Mouse (Mus musculus) myocyte (in vitro differentiated cells): ENCODE measurements around the gene Psen2.

Source experiments
- CEBPB ChIP-seq: IDR thresholded peaks from 2 replicates; pipeline ENCODE4 v1.6.1; 2011; ENCODE audit warnings: mild to moderate bottlenecking, moderate library complexity; ENCODE audit not compliant: poor library complexity, insufficient read depth, severe bottlenecking
- E2F4 ChIP-seq: IDR thresholded peaks from one replicate; pipeline ENCODE4 v1.6.1; 2011; ENCODE audit warnings: mild to moderate bottlenecking, control low read depth, moderate library complexity; ENCODE audit not compliant: insufficient read depth
- MAX ChIP-seq: IDR thresholded peaks from one replicate; pipeline ENCODE4 v1.6.1; 2011; ENCODE audit warnings: low read depth, mild to moderate bottlenecking, control low read depth
- MYOD1 ChIP-seq, 3 experiments: IDR thresholded peaks; one replicate each; pipeline ENCODE4 v1.6.1; 2011; ENCODE audit warnings: control low read depth in 2 of 3, low read depth in 2 of 3, mild to moderate bottlenecking in 2 of 3, moderate library complexity in 1 of 3; ENCODE audit not compliant: insufficient read length in 2 of 3, control insufficient read depth in 1 of 3
- MYOG ChIP-seq, 3 experiments: IDR thresholded peaks; one replicate each; pipeline ENCODE4 v1.6.1; 2011; ENCODE audit warnings: control low read depth in 2 of 3, low read depth in 2 of 3, mild to moderate bottlenecking in 2 of 3; ENCODE audit not compliant: insufficient read length in 2 of 3, control insufficient read depth in 1 of 3, insufficient read depth in 1 of 3
- POLR2A ChIP-seq: IDR thresholded peaks from one replicate; pipeline ENCODE4 v1.6.1; 2011; ENCODE audit warnings: low read depth, mild to moderate bottlenecking, control low read depth, moderate library complexity; ENCODE audit not compliant: insufficient read length
- POLR2AphosphoS2 ChIP-seq: IDR thresholded peaks from one replicate; pipeline ENCODE4 v1.6.1; 2011; ENCODE audit warnings: low read depth, control low read depth; ENCODE audit not compliant: insufficient read length
- REST ChIP-seq: IDR thresholded peaks from one replicate; pipeline ENCODE4 v1.6.1; 2011; ENCODE audit warnings: mild to moderate bottlenecking, control low read depth, moderate library complexity; ENCODE audit not compliant: insufficient read depth, insufficient read length
- SRF ChIP-seq: IDR thresholded peaks from one replicate; pipeline ENCODE4 v1.6.1; 2011; ENCODE audit warnings: low read depth; ENCODE audit not compliant: control insufficient read depth, insufficient read length
- TCF12 ChIP-seq: IDR thresholded peaks from one replicate; pipeline ENCODE4 v1.6.1; 2011; ENCODE audit warnings: mild to moderate bottlenecking, control low read depth; ENCODE audit not compliant: poor library complexity, insufficient read depth, severe bottlenecking
- TCF3 ChIP-seq: IDR thresholded peaks from one replicate; pipeline ENCODE4 v1.6.1; 2011; ENCODE audit warnings: low read depth, control low read depth; ENCODE audit not compliant: insufficient read length
- USF1 ChIP-seq: IDR thresholded peaks from one replicate; pipeline ENCODE4 v1.6.1; 2011; ENCODE audit warnings: low read depth, mild to moderate bottlenecking, control low read depth, moderate library complexity

- TF ChIP-seq POLR2A (no peak), E2F4 (no peak), MAX (no peak), SRF (no peak), USF1 (no peak), POLR2AphosphoS2 (no peak), TCF12 (no peak), CEBPB (no peak), MYOD1 (IDR thresholded peaks at IDR 0.05; ENCODE audit: control insufficient read depth in 1 of 3, insufficient read length in 2 of 3, low read depth in 2 of 3) (no peak), REST (no peak), MYOG (IDR thresholded peaks at IDR 0.05; ENCODE audit: control insufficient read depth in 1 of 3, insufficient read depth in 1 of 3, insufficient read length in 2 of 3, low read depth in 2 of 3) (no peak), TCF3 (no peak)
These were observed 69.8 kb downstream of the Psen2 start for GRCm38 (mm10) chr1:180193391-180193935.
